Mouse (Mus musculus) liver, postnatal 0 days (tissue): Measurements from ENCODE around the gene Ccdc180. TPM values are rescaled to one million over a fixed set of nuclear protein-coding genes. Genes with fewer than 3 reads are reported as not detected.
A peak's percentile ranks its signal among the peaks of the same experiment; 100 is the strongest.

Experiments used
- ATAC-seq: fragments of 200-750 bp; cut with Nextera tagmentation; 2 replicates; pipeline ENCODE4 v1.8.0; 2017; ENCODE audit warnings: mild to moderate bottlenecking, moderate library complexity
- DNase-seq: peaks from one replicate; pipeline ENCODE4 v3.0.0-alpha.2; 2016
- H3K27ac ChIP-seq: fragments of 300-500 bp; sonication (generic); 2 replicates; pipeline ENCODE4 v1.5.1; 2014; ENCODE audit warnings: antibody characterized with exemption, moderate library complexity, mild to moderate bottlenecking, low read depth
- H3K27me3 ChIP-seq: fragments of 300-500 bp; sonication (generic); 2 replicates; pipeline ENCODE4 v1.6.1; 2014; ENCODE audit warnings: low read length, control low read depth, mixed read lengths; ENCODE audit not compliant: insufficient read depth
- H3K36me3 ChIP-seq: fragments of 300-500 bp; sonication (generic); replicated peaks from 2 replicates; pipeline ENCODE4 v1.6.1; 2014; ENCODE audit warnings: mild to moderate bottlenecking, control low read depth, low read length, moderate library complexity, mixed read lengths; ENCODE audit not compliant: insufficient read depth
- H3K4me1 ChIP-seq: fragments of 300-500 bp; sonication (generic); 2 replicates; pipeline ENCODE4 v1.6.1; 2014; ENCODE audit warnings: antibody characterized with exemption, mild to moderate bottlenecking, control low read depth; ENCODE audit not compliant: insufficient read depth
- H3K4me2 ChIP-seq: fragments of 300-500 bp; sonication (generic); 2 replicates; pipeline ENCODE4 v1.6.1; 2014; ENCODE audit warnings: low read depth, mild to moderate bottlenecking, low read length, moderate library complexity, mixed read lengths
- H3K4me3 ChIP-seq: fragments of 300-500 bp; sonication (generic); 2 replicates; pipeline ENCODE4 v1.5.1; 2014; ENCODE audit warnings: low read depth, low read length
- H3K9ac ChIP-seq: fragments of 300-500 bp; sonication (generic); replicated peaks from 2 replicates; pipeline ENCODE4 v1.6.1; 2014; ENCODE audit warnings: mild to moderate bottlenecking, moderate library complexity
- H3K9me3 ChIP-seq: fragments of 300-500 bp; sonication (generic); 2 replicates; pipeline ENCODE4 v1.6.1; 2016; ENCODE audit warnings: mild to moderate bottlenecking, control low read depth, low read length, mixed read lengths
- CTCF ChIP-seq: sonication (generic); IDR thresholded peaks from 2 replicates; pipeline ENCODE4 v1.5.1; 2016; ENCODE audit warnings: antibody characterized with exemption, low read depth
- EP300 ChIP-seq: IDR thresholded peaks from 2 replicates; pipeline ENCODE4 v1.6.1; 2016; ENCODE audit warnings: antibody characterized with exemption, low read depth, mild to moderate bottlenecking
- WGBS: fragments of 180-500 bp; shearing (Covaris S2); extraction: QIAGEN DNeasy Blood & Tissue Kit; methylation state at CpG from one replicate; pipeline ENCODE4 v1.1.7; 2014; ENCODE audit not compliant: insufficient replicate concordance; 5-methylcytosine and 5-hydroxymethylcytosine counted together
- polyA plus RNA-seq: library from polyadenylated mRNA; unstranded; fragments of >200 nt; fragmentation: Nextera tagmentation; extraction: Ambion mirVana; gene quantifications from 2 replicates; pipeline ENCODE4 v1.2.1, GENCODE M21; 2015

Ccdc180 gene
- polyA plus RNA-seq, 1 experiment from 2014 or later = 0.16 TPM

DNA sequence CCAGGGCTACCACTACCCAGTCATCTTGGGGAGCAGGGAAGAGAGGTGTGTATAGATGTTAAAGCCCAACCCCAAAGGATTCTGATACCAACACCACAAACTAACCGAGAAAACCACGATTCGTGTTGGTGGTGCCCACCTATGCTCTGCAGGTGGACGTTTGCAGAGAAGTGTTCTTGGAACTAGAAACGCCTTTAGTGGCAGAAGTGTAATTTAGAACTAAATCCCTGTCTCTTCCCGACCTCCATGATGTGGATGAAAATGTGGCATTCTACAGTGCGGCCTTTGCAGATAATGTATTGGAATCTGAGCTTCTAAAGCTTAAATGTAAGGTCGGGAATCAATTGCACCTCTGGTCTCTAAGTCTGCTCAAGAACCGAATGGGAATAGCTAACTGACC is 82.8 kb downstream of the Ccdc180 start:
- 32% methylated on average over 9 of the region's 9 CpGs for WGBS
- H3K4me1 ChIP-seq = peaks cover 44% of the 10 kb centered on the region
- H3K9ac ChIP-seq = peak overlapping the region; percentile 93
- peak overlapping the region; percentile 92 for H3K4me3 ChIP-seq
- no peaks in the 10 kb centered on the region for H3K9me3 ChIP-seq
- no peaks in the 10 kb centered on the region for H3K36me3 ChIP-seq
- ATAC-seq = no peak
- H3K4me2 ChIP-seq = peak overlapping the region; percentile 94
- peak overlapping the region; percentile 90; the same call in 1 of the 2 replicates for H3K27ac ChIP-seq
- H3K27me3 ChIP-seq = no peaks in the 10 kb centered on the region
- no peak for DNase-seq
- no peak for TF ChIP-seq EP300
- TF ChIP-seq CTCF = no peak

DNA sequence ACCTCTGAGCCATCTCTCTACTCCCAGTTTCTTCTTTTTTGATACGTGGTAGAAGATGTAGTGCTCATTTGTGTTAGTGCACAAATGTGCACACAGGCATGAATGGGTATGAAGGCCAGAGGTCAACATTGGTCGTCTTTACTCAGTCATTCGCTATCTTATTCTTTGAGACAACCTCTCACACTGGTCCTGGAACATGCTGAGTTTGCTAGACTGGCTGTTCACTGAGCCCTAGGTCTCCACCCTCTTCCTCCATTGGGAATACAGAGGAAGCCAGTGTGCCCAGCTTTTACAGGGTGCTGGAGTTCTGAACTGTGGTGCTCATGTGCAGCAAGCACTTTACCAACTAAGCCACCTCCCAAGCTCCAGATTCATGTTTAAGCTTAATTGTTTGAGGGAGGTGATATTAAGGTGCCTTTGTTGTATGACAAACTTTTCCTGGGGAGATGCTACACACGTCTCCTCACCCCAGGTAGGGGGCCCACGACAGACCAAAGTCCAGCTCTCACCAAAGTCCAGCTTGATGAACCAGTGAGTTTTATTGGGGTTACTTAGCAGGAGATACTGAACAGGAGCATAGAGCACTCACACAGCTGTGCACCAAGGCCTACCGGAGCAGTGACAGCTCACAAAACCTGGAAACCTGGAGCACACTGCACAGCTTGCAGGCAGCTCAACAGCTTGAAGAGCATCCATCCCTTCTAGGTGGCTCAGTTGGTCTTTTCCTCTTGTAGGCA is 87.0 kb downstream of the Ccdc180 start:
- Histone ChIP-seq H3K4me1 (peaks cover 21% of the 10 kb centered on the region), H3K9me3 (no peaks in the 10 kb centered on the region), H3K4me2 (no peak overlapping the region), H3K36me3 (no peaks in the 10 kb centered on the region), H3K27me3 (no peaks in the 10 kb centered on the region), H3K9ac (no peak overlapping the region), H3K27ac (no peak overlapping the region), H3K4me3 (no peak overlapping the region)
- WGBS = 61% methylated on average over 6 of the region's 6 CpGs
- ATAC-seq (no peak), DNase-seq (no peak)
- TF ChIP-seq EP300 (no peak), CTCF (no peak)

DNA sequence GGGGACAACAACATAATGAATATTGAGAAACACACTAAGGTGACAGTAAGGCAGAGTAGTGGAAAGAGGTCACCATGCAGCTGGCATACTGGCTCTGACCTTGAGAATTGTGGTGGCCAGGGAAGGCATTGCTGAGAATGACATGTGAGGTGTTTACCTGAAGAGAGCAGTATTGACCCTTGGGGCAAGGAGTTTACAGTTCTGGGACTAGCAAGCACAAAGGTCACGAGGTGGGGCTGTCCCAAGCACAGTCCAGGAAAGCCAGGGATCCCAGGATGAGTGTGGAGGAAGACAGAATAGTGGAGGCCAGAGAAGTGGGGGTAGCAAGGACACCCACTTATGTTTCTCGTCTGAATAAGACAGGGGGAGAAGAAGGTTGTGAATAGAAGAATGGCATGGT is 89.8 kb downstream of the Ccdc180 start:
- H3K36me3 ChIP-seq = no peaks in the 10 kb centered on the region
- 51% methylated on average over 2 of the region's 2 CpGs for WGBS
- H3K9ac ChIP-seq = no peak overlapping the region
- H3K4me1 ChIP-seq = peaks cover 6% of the 10 kb centered on the region; the same call in 1 of the 2 replicates
- H3K4me3 ChIP-seq = no peak overlapping the region
- H3K4me2 ChIP-seq = no peak overlapping the region
- H3K27me3 ChIP-seq = no peaks in the 10 kb centered on the region
- ATAC-seq (peak; percentile 46), DNase-seq (peak; percentile 24)
- 0 out of 2 replicates have a peak overlapping the region, but pooled peaks have one; percentile 52 for H3K27ac ChIP-seq
- H3K9me3 ChIP-seq = no peaks in the 10 kb centered on the region
- no peak for TF ChIP-seq EP300
- no peak for TF ChIP-seq CTCF

DNA sequence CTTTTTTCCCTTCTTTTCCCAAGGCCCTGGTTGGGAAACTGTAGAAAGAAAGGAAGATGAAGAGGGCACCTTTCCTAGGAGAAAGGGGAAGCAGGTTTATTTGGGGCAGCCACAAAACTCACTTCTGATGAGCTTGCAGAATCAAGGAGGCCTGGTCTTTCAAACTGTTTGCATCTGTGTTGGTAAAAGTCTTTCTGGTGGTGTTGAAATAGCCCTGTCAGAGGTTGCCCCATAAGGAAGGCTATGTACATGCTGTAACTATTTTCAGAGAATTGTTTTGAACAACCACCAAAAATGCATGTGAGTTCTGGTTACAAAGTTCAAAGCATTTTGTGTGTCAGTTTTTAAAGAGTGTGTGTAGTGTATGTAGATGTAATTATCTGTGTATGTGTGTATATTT is 91.0 kb downstream of the Ccdc180 start:
- DNase-seq (peak; percentile 33), ATAC-seq (peak; percentile 89)
- H3K36me3 ChIP-seq = no peaks in the 10 kb centered on the region
- H3K9ac ChIP-seq = no peak overlapping the region
- H3K9me3 ChIP-seq = no peaks in the 10 kb centered on the region
- H3K4me3 ChIP-seq = no peak overlapping the region
- peak overlapping the region; percentile 69 for H3K27ac ChIP-seq
- TF ChIP-seq EP300 (peak; percentile 65; the same call in 1 of the 2 replicates), CTCF (no peak)
- H3K4me2 ChIP-seq = no peak overlapping the region
- H3K4me1 ChIP-seq = peaks cover 6% of the 10 kb centered on the region; the same call in 1 of the 2 replicates
- no peaks in the 10 kb centered on the region for H3K27me3 ChIP-seq

DNA sequence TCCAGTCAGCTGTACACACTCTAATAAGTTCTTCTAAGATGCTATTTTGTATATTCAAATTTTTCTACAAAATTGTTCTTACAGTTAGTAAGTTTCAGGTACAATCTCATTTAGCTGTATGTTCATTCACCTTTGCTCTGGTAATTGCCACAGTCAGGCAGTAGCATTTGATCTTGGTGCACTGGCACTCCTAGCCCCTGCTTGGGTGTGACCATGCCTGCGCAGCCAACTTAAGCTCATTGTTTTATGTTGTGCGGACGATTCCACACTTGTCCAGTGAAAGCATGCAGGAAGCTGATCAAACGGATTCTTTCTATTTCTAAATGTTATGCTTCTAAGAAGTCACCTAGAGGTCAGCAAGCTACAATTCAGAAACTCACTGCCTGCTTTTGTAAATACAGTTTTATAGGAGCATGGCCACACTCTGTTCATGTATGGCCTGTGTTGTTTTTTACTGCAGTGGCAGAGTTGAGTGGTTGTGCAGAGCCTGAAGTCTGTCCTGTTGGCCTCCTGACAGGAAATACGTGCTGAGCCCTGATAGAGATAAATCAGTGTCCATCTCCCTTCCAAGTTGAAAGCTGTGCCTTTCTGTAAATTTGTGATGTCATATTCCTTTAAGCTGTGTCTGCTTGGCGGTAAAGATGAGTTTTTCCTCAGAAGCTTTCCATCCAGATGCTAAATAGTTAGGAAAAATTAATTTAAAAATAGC is 100.5 kb downstream of the Ccdc180 start:
- Histone ChIP-seq H3K9me3 (no peaks in the 10 kb centered on the region), H3K27me3 (no peaks in the 10 kb centered on the region), H3K4me1 (no peaks in the 10 kb centered on the region), H3K4me3 (no peak overlapping the region), H3K9ac (no peak overlapping the region), H3K36me3 (peaks cover 19% of the 10 kb centered on the region), H3K4me2 (no peak overlapping the region), H3K27ac (no peak overlapping the region)
- DNase-seq = no peak
- 61% methylated on average over 6 of the region's 6 CpGs for WGBS
- TF ChIP-seq CTCF (no peak), EP300 (no peak)
- ATAC-seq = no peak

DNA sequence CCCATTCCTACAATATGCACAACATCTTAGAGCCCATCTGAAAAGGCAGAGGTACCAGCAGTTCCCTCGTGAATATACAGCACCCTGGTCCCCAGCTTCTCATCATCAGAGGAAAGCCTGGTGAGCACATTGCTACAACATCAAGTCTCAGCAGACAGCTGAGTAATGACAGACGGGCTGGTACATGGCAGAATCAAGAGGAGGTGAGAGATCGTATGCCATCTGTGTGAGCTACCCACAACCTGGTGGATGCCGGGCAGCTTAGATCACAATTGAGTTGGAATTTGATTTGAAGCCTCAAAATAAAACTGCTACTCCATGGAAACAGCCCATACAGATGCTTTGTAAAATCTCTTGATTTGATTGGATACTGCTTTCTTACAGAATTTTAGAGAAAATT is 108.4 kb downstream of the Ccdc180 start:
- peaks cover 13% of the 10 kb centered on the region for H3K36me3 ChIP-seq
- H3K4me3 ChIP-seq = no peak overlapping the region
- DNase-seq (no peak), ATAC-seq (no peak)
- no peaks in the 10 kb centered on the region for H3K9me3 ChIP-seq
- no peaks in the 10 kb centered on the region for H3K27me3 ChIP-seq
- no peak for TF ChIP-seq EP300
- TF ChIP-seq CTCF = no peak
- WGBS = 83% methylated on average over 4 of the region's 4 CpGs
- no peak overlapping the region for H3K4me2 ChIP-seq
- H3K27ac ChIP-seq = no peak overlapping the region
- H3K9ac ChIP-seq = no peak overlapping the region
- no peaks in the 10 kb centered on the region for H3K4me1 ChIP-seq

Other genes starting within 250 kb of the Ccdc180 start
- gene Aldh1b1, start 91.3 kb upstream of the Ccdc180 start, polyA plus RNA-seq = 91.5 and 96.4 TPM in 2 replicates
- gene Igfbpl1, start 63.4 kb upstream of the Ccdc180 start, polyA plus RNA-seq = not detected in 2 replicates
- gene Stra6l, start 41.6 kb upstream of the Ccdc180 start, polyA plus RNA-seq = 16.9 and 18.9 TPM in 2 replicates
- gene Tdrd7, start 75.0 kb downstream of the Ccdc180 start, polyA plus RNA-seq = 15.4 and 15.8 TPM in 2 replicates
- gene Tmod1, start 148.6 kb downstream of the Ccdc180 start, polyA plus RNA-seq = 13.9 and 14.1 TPM in 2 replicates
- gene Ncbp1, start 248.3 kb downstream of the Ccdc180 start, polyA plus RNA-seq = 18.2 and 19.6 TPM in 2 replicates
- 6.6 and 8.3 TPM in 2 replicates for gene Tstd2, start 248.4 kb downstream of the Ccdc180 start, polyA plus RNA-seq